In the genomic region with DNA sequence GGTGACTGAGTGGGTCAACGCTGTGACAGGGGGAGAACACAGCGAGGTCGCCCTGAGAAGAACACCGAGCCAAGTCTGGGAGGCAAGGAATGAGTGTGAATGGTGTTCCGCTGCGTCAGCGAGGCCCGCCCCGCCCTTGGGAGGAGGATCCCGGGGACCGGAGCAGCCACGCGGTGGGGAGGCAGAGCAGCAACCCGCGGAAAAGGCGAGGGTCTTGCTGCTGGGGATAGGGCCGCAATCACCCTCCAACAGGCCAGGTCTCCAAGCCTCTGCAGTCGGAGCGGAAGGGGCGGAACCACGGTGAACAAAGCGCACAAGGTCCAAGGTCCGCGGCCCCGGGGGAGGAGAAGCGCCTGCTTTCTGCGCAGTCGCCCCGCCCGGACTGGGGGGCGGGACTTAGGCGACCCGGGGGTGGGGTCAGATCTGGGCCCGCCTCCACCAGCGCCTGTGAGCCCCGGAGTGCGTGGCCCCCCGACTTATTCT, we compare ENCODE assay signal across 8 mouse cellular contexts. TPM values are rescaled to one million over a fixed set of nuclear protein-coding genes. Genes with fewer than 3 reads are reported as not detected.
DNase-seq lines count a peak whose midpoint lies in the region; ATAC-seq and TF ChIP-seq lines count a peak whose summit lies in the region.

Gene Plscr3 (plus strand): TSS at position 179 of the 483 bp plus-strand sequence.

- WGBS in hindbrain, embryonic 14.5 days: under 1% methylated on average over 35 of the region's 38 CpGs

- peaks cover 24% of the 10 kb centered on the region for H3K4me1 ChIP-seq in hindbrain, embryonic 14.5 days (replicated peaks; ENCODE audit: control insufficient read depth, insufficient read depth, low read length)

- peaks cover 35% of the 10 kb centered on the region for H3K36me3 ChIP-seq in hindbrain, embryonic 14.5 days (replicated peaks; ENCODE audit: control insufficient read depth, insufficient read depth)

- ATAC-seq in Patski: peak; percentile 85
- ATAC-seq in hindbrain, embryonic 14.5 days (ENCODE audit: low FRiP score): peak; percentile 93

- peak; percentile 46 for DNase-seq in Patski (ENCODE audit: low read depth, low spot score)
- peak; percentile 94 for DNase-seq in cerebellum, postnatal 14 days
- DNase-seq in frontal cortex, postnatal 25 days (ENCODE audit: low spot score in 2 of 2): peak; percentile 72 to 77
- peak; percentile 89 for DNase-seq in hindbrain, embryonic 14.5 days (ENCODE audit: low spot score)
- peak; percentile 89 for DNase-seq in layer of hippocampus, postnatal 36 days
- DNase-seq in lung, postnatal 36 days: peak; percentile 94
- DNase-seq in retina, postnatal 1 day: peak; percentile 95
- DNase-seq in urinary bladder, adult 18-20 months (ENCODE audit: low spot score in 2 of 2): peak; percentile 87 to 94

- no peaks in the 10 kb centered on the region for H3K27me3 ChIP-seq in Patski
- no peaks in the 10 kb centered on the region for H3K27me3 ChIP-seq in hindbrain, embryonic 14.5 days (ENCODE audit: control insufficient read depth, insufficient read depth, low read length)

- H3K4me2 ChIP-seq in hindbrain, embryonic 14.5 days (replicated peaks): peak within 1 kb of the TSS; percentile 86

- peak within 1 kb of the TSS; percentile 77 for H3K9ac ChIP-seq in hindbrain, embryonic 14.5 days

- no peaks in the 10 kb centered on the region for H3K9me3 ChIP-seq in hindbrain, embryonic 14.5 days (ENCODE audit: control insufficient read depth, low read length)

- no peak for TF ChIP-seq CTCF in Patski (IDR thresholded peaks at IDR 0.05)

- in situ Hi-C loops in Patski (cut with MboI; ENCODE audit: low pct_unique_long_range_greater_than_20kb): no loop called here

- CTCF ChIA-PET in Patski (lab: Charles Lee): no interaction called here

- peak within 1 kb of the TSS; percentile 93 for H3K27ac ChIP-seq in hindbrain, embryonic 14.5 days

- POLR2A ChIA-PET in Patski (lab: Charles Lee): interaction anchor here (1.1 kb wide), 1 partner anchor 9 kb away, joined by 5 read pairs; the partner anchor contains the start of genes Nlgn2 and Tmem256

- peak within 1 kb of the TSS; percentile 60 for H3K4me3 ChIP-seq in hindbrain, embryonic 14.5 days (replicated peaks; ENCODE audit: low read length)

RNA-seq across cellular contexts. Expression of gene Plscr3, which starts in this region (rescaled TPM):
- polyA plus RNA-seq in Patski (2021): 82.9 TPM
- polyA plus RNA-seq in hindbrain, embryonic 14.5 days (2014; fragmentation: Nextera tagmentation; extraction: Ambion mirVana): 39.3 and 39.8 TPM in 2 replicates
- 10 to 100 TPM; 16.3 to 16.6 TPM for total RNA-seq in layer of hippocampus, postnatal 36 days (2021)

Comparison
In these comparisons a context has a peak if more than half of its experiments do, and no peak if none do; other contexts are left out.
1. Peak in every context shown above with its lines: DNase-seq, ATAC-seq, H3K4me3 ChIP-seq and H3K27ac ChIP-seq.